Mouse (Mus musculus) hindbrain, embryonic 14.5 days (tissue): ENCODE measurements at regions not wholly inside any gene's neighbourhood (a gene's known extent, or its start where the extent isn't known, plus 50 kb on each side); places are given as distances from the start of the nearest gene placed in this dataset.

ENCODE experiments used
- ATAC-seq: fragments of 200-750 bp; cut with Nextera tagmentation; 2 replicates; pipeline ENCODE4 v1.8.0; 2017; ENCODE audit warnings: moderate number of reproducible peaks, mild to moderate bottlenecking, moderate TSS enrichment, moderate library complexity; ENCODE audit not compliant: low FRiP score
- DNase-seq: peaks from one replicate; pipeline ENCODE4 v3.0.0-alpha.2; 2015; ENCODE audit warnings: low spot score
- H3K27ac ChIP-seq: fragments of 300-500 bp; sonication (generic); 2 replicates; pipeline ENCODE4 v1.5.1; 2014; ENCODE audit warnings: mild to moderate bottlenecking, moderate library complexity
- H3K27me3 ChIP-seq: fragments of 300-500 bp; sonication (generic); 2 replicates; pipeline ENCODE4 v1.6.1; 2014; ENCODE audit warnings: mild to moderate bottlenecking, low read length, mixed read lengths; ENCODE audit not compliant: control insufficient read depth, insufficient read depth
- H3K36me3 ChIP-seq: fragments of 300-500 bp; sonication (generic); replicated peaks from 2 replicates; pipeline ENCODE4 v1.6.1; 2014; ENCODE audit not compliant: control insufficient read depth, insufficient read depth
- H3K4me1 ChIP-seq: fragments of 300-500 bp; sonication (generic); replicated peaks from 2 replicates; pipeline ENCODE4 v1.6.1; 2014; ENCODE audit warnings: antibody characterized with exemption, low read length, mixed read lengths; ENCODE audit not compliant: control insufficient read depth, insufficient read depth
- H3K4me2 ChIP-seq: fragments of 300-500 bp; sonication (generic); replicated peaks from 2 replicates; pipeline ENCODE4 v1.6.1; 2014; ENCODE audit warnings: mild to moderate bottlenecking, moderate library complexity
- H3K4me3 ChIP-seq: fragments of 300-500 bp; sonication (generic); replicated peaks from 2 replicates; pipeline ENCODE4 v1.5.1; 2014; ENCODE audit warnings: mild to moderate bottlenecking, low read length
- H3K9ac ChIP-seq: fragments of 300-500 bp; sonication (generic); 2 replicates; pipeline ENCODE4 v1.6.1; 2014
- H3K9me3 ChIP-seq: fragments of 300-500 bp; sonication (generic); 2 replicates; pipeline ENCODE4 v1.6.1; 2016; ENCODE audit warnings: low read length; ENCODE audit not compliant: control insufficient read depth
- WGBS: fragments of 180-500 bp; shearing (Covaris S2); extraction: QIAGEN DNeasy Blood & Tissue Kit; methylation state at CpG from one replicate; pipeline ENCODE4 v1.1.7; 2014; 5-methylcytosine and 5-hydroxymethylcytosine counted together

DNA sequence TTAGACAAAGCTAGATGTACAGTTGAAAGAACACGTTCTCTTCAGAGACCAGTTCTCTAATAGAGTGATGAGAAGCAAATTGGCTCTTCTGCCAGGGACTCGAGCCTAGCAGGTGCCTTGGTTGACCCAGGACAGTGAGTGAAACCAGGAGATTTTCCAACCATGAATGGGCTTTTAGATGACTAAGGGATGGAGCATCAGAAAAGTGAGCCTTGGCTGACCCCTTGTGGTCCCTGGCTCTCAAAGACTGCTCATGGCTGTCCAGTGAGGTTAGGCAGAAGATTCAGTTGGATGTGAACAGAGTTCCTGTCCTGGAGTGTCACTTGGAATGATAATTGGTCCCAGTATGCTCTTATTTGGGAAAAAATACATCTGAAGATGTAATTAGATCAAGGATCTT is 64.3 kb upstream of the Vash1 start:
- 38% methylated on average over 2 of the region's 2 CpGs for WGBS
- ATAC-seq = peak; percentile 65; the same call in 1 of the 2 replicates
- Histone ChIP-seq H3K27me3 (no peaks in the 10 kb centered on the region), H3K9ac (no peak overlapping the region), H3K4me2 (no peak overlapping the region), H3K27ac (no peak overlapping the region), H3K4me3 (no peak overlapping the region), H3K36me3 (no peaks in the 10 kb centered on the region), H3K4me1 (no peaks in the 10 kb centered on the region), H3K9me3 (no peaks in the 10 kb centered on the region)
- DNase-seq = peak; percentile 75

DNA sequence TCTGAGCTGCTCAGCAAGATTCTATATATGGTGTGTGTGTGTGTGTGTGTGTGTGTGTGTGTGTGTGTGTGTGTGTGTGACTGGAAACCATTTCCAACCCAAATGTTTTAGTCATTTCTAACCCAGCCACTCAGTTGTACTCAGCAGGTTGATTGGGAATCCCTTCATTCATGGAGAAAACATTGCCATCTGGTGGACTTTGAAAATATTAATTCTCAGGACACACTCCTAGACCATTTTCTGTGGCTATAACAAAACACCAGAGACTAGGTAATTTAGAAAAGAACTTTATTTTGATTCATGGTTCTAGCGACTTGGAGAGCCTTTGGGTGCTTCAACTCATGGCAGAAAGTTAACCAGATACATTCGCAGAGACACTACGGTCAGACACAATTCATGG is 62.2 kb upstream of the Vash1 start:
- no peak overlapping the region for H3K4me2 ChIP-seq
- no peaks in the 10 kb centered on the region for H3K9me3 ChIP-seq
- DNase-seq (no peak), ATAC-seq (no peak)
- no peaks in the 10 kb centered on the region for H3K27me3 ChIP-seq
- H3K4me3 ChIP-seq = no peak overlapping the region
- H3K27ac ChIP-seq = no peak overlapping the region
- H3K9ac ChIP-seq = no peak overlapping the region
- no peaks in the 10 kb centered on the region for H3K36me3 ChIP-seq
- 82% methylated on average over 3 of the region's 3 CpGs for WGBS
- no peaks in the 10 kb centered on the region for H3K4me1 ChIP-seq

DNA sequence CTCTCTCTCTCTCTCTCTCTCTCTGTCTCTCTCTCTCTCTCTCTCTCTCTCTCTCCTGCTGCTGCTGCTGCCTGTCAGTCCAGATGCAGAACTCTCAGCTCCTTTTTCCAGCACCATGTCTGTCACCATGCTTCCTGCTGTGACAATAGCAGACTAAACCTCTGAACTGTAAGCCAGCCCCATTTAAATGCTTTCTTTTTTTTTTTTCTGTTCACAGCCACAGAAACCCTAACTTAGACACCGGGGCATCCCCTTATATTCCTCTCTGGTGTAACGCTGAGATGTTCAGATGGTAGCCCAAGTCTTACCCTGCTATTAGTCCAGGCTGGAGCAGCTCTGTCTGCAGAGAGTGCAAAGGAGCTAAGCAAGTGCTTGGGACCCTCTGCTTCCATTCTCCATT is 54.3 kb upstream of the Vash1 start:
- ATAC-seq = no peak
- Histone ChIP-seq H3K36me3 (no peaks in the 10 kb centered on the region), H3K4me3 (no peak overlapping the region), H3K9ac (no peak overlapping the region), H3K9me3 (no peaks in the 10 kb centered on the region), H3K4me2 (no peak overlapping the region), H3K27ac (no peak overlapping the region), H3K27me3 (no peaks in the 10 kb centered on the region), H3K4me1 (no peaks in the 10 kb centered on the region)
- 79% methylated on average over 2 of the region's 2 CpGs for WGBS
- DNase-seq = no peak

DNA sequence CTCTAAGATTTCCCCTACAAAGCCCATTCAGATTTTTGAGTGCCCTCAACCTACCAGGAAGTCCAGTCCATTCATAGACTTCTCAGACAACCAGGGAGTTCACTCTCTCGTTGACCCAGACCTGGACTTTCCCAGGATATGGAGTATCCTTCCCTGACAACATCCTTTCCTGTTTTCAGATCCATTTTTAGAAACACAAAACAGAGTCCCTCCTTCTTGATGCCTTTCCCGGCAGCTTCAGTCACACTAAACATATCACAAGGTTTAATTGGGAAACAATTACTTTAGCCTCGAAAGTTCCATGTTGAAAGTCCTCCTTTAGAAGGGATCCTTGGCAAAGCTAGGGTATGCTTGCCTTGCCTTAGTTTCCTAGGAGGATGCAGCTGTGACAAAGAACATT is 51.8 kb upstream of the Vash1 start:
- no peaks in the 10 kb centered on the region for H3K4me1 ChIP-seq
- H3K9me3 ChIP-seq = no peaks in the 10 kb centered on the region
- no peak overlapping the region for H3K4me2 ChIP-seq
- 80% methylated on average over 3 of the region's 3 CpGs for WGBS
- no peak overlapping the region for H3K27ac ChIP-seq
- ATAC-seq (no peak), DNase-seq (no peak)
- H3K4me3 ChIP-seq = no peak overlapping the region
- H3K27me3 ChIP-seq = no peaks in the 10 kb centered on the region
- H3K9ac ChIP-seq = no peak overlapping the region
- H3K36me3 ChIP-seq = no peaks in the 10 kb centered on the region

DNA sequence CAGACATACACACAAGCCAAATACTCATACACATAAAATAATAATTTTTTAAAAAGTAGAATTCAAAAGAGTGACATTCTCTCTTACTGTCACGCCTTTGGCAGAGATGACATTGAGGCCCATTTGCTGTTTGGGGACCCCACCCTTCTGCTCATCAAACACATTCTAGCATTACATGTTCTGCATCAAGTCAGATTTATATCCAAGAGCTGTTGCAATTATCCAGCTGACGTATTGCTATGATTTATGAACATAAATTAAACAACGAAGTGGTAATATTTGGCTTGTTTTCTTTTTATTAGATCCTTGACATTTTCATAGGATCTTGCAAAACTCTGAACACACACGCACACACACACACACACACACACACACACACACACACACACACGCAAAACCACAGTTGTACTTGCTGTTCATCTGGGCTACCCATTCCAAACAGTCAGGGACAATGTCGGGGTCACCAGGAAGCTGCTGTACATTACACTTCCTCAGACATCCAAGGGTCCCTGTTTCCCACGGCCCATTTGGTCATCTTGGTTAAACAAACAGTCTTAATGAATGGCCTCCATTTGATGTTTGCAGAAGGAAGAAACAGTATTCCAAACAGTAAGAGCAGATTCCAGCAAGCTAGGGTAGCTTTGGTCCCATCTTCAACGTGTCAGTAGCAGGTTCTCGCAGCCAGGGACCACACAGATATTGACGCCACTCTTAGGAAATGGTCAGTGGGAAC is 50.3 kb upstream of the Vash1 start:
- Histone ChIP-seq H3K4me3 (no peak overlapping the region), H3K9me3 (no peaks in the 10 kb centered on the region), H3K4me2 (no peak overlapping the region), H3K27me3 (no peaks in the 10 kb centered on the region), H3K27ac (no peak overlapping the region), H3K9ac (no peak overlapping the region), H3K36me3 (no peaks in the 10 kb centered on the region), H3K4me1 (no peaks in the 10 kb centered on the region)
- no peak for ATAC-seq
- 85% methylated on average over 10 of the region's 10 CpGs for WGBS
- DNase-seq = no peak
